Comparison of ENCODE assay signal across 8 mouse cellular contexts in genomic region chr3:35340525-35340924, GRCm38 (mm10).
DNase-seq lines count a peak whose midpoint lies in the region; ATAC-seq and TF ChIP-seq lines count a peak whose summit lies in the region.

No protein-coding gene starts in this region.

- ATAC-seq in heart, embryonic 13.5 days (ENCODE audit: extremely low read depth, insufficient number of reproducible peaks, low FRiP score, low TSS enrichment), result no peak
- peak; percentile 73 for ATAC-seq in hindbrain, embryonic 11.5 days (ENCODE audit: low FRiP score)

- peak overlapping the region; percentile 75 for H3K9ac ChIP-seq in heart, embryonic 13.5 days
- H3K9ac ChIP-seq in hindbrain, embryonic 11.5 days (ENCODE audit: low read depth, low read length), result peak overlapping the region; percentile 52

- TF ChIP-seq CTCF in brain, embryonic 14.5 days (IDR thresholded peaks at IDR 0.05; ENCODE audit: borderline replicate concordance, extremely low read depth, insufficient read depth, insufficient read length), result no peak

- peak overlapping the region; percentile 79 for H3K4me2 ChIP-seq in heart, embryonic 13.5 days
- H3K4me2 ChIP-seq in hindbrain, embryonic 11.5 days (replicated peaks; ENCODE audit: low read depth, low read length), result peak overlapping the region; percentile 53

- H3K4me1 ChIP-seq in heart, embryonic 13.5 days, result peaks cover 18% of the 10 kb centered on the region
- H3K4me1 ChIP-seq in hindbrain, embryonic 11.5 days (replicated peaks; ENCODE audit: control insufficient read depth, insufficient read depth, low read length), result 0 out of 2 replicates have a peak, but pooled peaks cover 4% of the 10 kb centered on the region

- H3K9me3 ChIP-seq in heart, embryonic 13.5 days, result no peaks in the 10 kb centered on the region
- H3K9me3 ChIP-seq in hindbrain, embryonic 11.5 days (ENCODE audit: control insufficient read depth, low read length), result no peaks in the 10 kb centered on the region

- H3K36me3 ChIP-seq in heart, embryonic 13.5 days, result no peaks in the 10 kb centered on the region
- H3K36me3 ChIP-seq in hindbrain, embryonic 11.5 days (ENCODE audit: control insufficient read depth, insufficient read depth, low read length), result no peaks in the 10 kb centered on the region

- no peak for TF ChIP-seq POLR2A in brain, embryonic 14.5 days (IDR thresholded peaks at IDR 0.05; ENCODE audit: borderline replicate concordance, extremely low read depth, insufficient read depth, insufficient read length, poor library complexity, severe bottlenecking)

- H3K4me3 ChIP-seq in heart, embryonic 13.5 days, result peak overlapping the region; percentile 60
- peak overlapping the region; percentile 32 for H3K4me3 ChIP-seq in hindbrain, embryonic 11.5 days (ENCODE audit: low read depth, low read length)

- WGBS in heart, embryonic 13.5 days, result 10% methylated on average over 10 of the region's 10 CpGs
- WGBS in hindbrain, embryonic 11.5 days, result under 1% methylated on average over 10 of the region's 10 CpGs

- DNase-seq in heart, adult 18-20 months, result no peak
- DNase-seq in brain, embryonic 14.5 days (ENCODE audit: low read depth), result peak; percentile 92
- DNase-seq in hindbrain, embryonic 11.5 days (ENCODE audit: low spot score), result no peak
- DNase-seq in mesoderm, embryonic 11.5 days (ENCODE audit: low read depth, low spot score), result peak; percentile 46
- DNase-seq in layer of hippocampus, adult 11-12 months (ENCODE audit: low spot score), result no peak
- no peak for DNase-seq in adrenal gland, adult 2 months
- no peak for DNase-seq in T-cell, adult 2 months (ENCODE audit: low spot score)

- H3K27ac ChIP-seq in heart, embryonic 13.5 days (replicated peaks), result 0 out of 2 replicates have a peak overlapping the region, but pooled peaks have one; percentile 24
- H3K27ac ChIP-seq in hindbrain, embryonic 11.5 days (ENCODE audit: low read depth, low read length), result peak overlapping the region; percentile 97

- H3K27me3 ChIP-seq in heart, embryonic 13.5 days (replicated peaks), result peaks cover 20% of the 10 kb centered on the region
- H3K27me3 ChIP-seq in hindbrain, embryonic 11.5 days (ENCODE audit: control insufficient read depth, insufficient read depth, low read length), result no peaks in the 10 kb centered on the region

Comparison
In these comparisons a context has a peak if more than half of its experiments do, and no peak if none do; other contexts are left out.
1. DNase-seq: peak in brain, embryonic 14.5 days (single experiment) and mesoderm, embryonic 11.5 days (single experiment); none in heart, adult 18-20 months (0 of 2), hindbrain, embryonic 11.5 days (single experiment), layer of hippocampus, adult 11-12 months (single experiment), adrenal gland, adult 2 months (single experiment) and T-cell, adult 2 months (single experiment).